Mouse (Mus musculus): ENCODE results near the gene Bckdha. TPM values are rescaled to one million over a fixed set of nuclear protein-coding genes. Genes with fewer than 3 reads are reported as not detected.

The Bckdha gene
- total and polyA plus RNA-seq, 2 experiments from 2014 or later = 56.1 to 96.0 TPM

DNA sequence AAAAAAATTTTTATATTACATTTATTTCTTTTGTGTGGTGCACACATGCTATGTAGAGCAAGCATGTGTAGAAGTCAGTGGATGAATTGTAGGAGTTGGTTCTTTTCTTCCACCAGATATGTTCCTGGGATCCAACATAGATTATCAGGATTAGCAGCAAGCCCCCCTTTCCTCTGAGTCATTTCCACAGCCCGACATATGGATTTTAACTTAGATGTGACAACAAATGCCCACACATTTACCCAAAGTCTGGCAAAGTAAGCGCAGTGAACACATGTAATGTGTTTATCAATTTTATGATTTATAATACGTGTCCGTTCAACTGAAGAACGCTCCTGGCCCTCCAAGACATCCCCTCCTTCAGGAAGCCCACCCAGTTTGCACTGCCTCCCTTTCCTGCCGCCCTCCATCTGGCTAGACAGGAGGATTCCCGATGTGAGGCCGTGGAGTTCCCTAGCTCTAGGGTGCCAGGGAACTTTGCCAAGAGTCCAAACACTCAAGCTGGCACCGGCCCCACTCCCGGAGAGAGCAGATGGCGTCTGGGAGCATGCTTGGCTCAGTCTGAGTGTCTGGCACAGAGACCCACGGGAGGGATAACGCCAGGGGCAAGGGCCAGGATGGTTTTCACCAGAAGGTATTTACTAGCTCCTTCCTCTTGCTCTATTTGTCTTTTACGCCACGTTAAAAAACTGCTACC, 17.5 kb upstream of the Bckdha start:
- H3K27me3 ChIP-seq (ENCODE audit: insufficient read depth, low read length) = no peaks in the 10 kb centered on the region
- no peak overlapping the region for H3K9ac ChIP-seq (replicated peaks; ENCODE audit: low read length)
- H3K4me2 ChIP-seq (ENCODE audit: low read depth, low read length) = peak overlapping the region; percentile 10; the same call in 1 of the 2 replicates
- TF ChIP-seq CTCF (IDR thresholded peaks at IDR 0.05; ENCODE audit: low read depth) = no peak
- WGBS = 27% methylated on average over 15 of the region's 15 CpGs
- peak; percentile 94 for DNase-seq (ENCODE audit: low spot score)
- H3K4me3 ChIP-seq (ENCODE audit: low read length) = no peak overlapping the region
- H3K36me3 ChIP-seq (ENCODE audit: insufficient read depth, low read length) = no peaks in the 10 kb centered on the region
- H3K27ac ChIP-seq = peak overlapping the region; percentile 54; the same call in 1 of the 2 replicates
- H3K4me1 ChIP-seq (ENCODE audit: insufficient read depth, low read length) = no peaks in the 10 kb centered on the region
- no peaks in the 10 kb centered on the region for H3K9me3 ChIP-seq (ENCODE audit: low read length)
- ATAC-seq = peak; percentile 8; the same call in 1 of the 2 replicates

DNA sequence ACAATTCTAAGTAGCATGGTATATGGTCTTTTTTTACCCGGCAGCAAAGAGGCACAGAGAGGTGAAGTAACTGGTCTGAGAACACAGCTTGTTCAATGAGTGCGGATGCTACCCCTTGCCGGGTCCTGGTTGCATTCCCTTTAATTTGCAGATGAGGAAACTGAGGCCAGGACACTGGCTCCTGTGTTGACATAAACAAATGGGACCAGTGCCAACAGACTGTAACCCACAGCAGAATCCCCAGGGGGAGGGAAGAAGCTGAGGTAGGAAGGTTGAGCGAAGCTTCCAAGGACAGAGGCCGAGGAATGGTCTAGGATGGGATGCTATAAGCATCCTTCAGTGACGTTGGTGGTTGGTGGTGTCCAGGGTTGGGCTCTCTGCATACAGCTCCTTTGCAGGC, 16.6 kb upstream of the Bckdha start:
- no peaks in the 10 kb centered on the region for H3K4me1 ChIP-seq (ENCODE audit: insufficient read depth, low read length)
- 0 out of 2 replicates have a peak overlapping the region, but pooled peaks have one; percentile 72 for H3K9ac ChIP-seq (replicated peaks; ENCODE audit: low read length)
- no peak for TF ChIP-seq CTCF (IDR thresholded peaks at IDR 0.05; ENCODE audit: low read depth)
- no peak for DNase-seq (ENCODE audit: low spot score)
- H3K4me3 ChIP-seq (ENCODE audit: low read length) = peak overlapping the region; percentile 51
- H3K9me3 ChIP-seq (ENCODE audit: low read length) = no peaks in the 10 kb centered on the region
- H3K27me3 ChIP-seq (ENCODE audit: insufficient read depth, low read length) = no peaks in the 10 kb centered on the region
- H3K4me2 ChIP-seq (ENCODE audit: low read depth, low read length) = peak overlapping the region; percentile 68
- H3K36me3 ChIP-seq (ENCODE audit: insufficient read depth, low read length) = no peaks in the 10 kb centered on the region
- ATAC-seq = 0 out of 2 replicates have a peak, but pooled peaks have one; percentile 8
- no peak overlapping the region for H3K27ac ChIP-seq
- WGBS = 34% methylated on average over 6 of the region's 6 CpGs

DNA sequence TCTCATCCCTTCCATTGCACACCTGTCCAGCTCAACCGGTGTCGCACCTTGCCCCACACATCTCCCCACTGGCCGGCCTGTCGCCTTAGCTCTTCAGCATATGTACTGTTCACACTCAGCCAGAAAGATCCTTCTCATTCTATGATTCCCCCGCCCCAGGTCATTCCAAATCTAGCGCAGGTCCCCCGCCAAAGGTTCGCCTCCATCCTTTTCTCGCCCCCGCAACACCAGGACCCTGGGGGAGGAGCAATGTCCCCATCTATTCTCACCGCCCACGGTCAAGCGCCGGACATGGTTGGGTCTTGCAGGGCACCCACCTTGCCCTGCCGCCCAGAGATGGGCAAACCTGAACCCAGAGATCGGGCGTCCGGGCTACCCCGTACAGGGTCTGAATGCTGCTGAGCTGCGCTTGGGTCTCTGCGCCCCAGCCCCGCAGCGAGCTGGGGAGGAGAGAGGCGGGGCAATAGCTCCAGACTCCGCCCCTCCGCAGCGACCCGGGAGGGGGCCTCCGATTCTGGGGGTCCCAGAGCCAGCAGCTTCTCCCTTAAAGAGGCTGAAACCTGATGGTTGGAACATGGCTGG, 16.0 kb upstream of the Bckdha start, which contains the start of gene Tmem91:
Tmem91 (minus strand) TSS at position 448 of the 582 bp plus-strand sequence.
- peak; percentile 61 for ATAC-seq

DNA sequence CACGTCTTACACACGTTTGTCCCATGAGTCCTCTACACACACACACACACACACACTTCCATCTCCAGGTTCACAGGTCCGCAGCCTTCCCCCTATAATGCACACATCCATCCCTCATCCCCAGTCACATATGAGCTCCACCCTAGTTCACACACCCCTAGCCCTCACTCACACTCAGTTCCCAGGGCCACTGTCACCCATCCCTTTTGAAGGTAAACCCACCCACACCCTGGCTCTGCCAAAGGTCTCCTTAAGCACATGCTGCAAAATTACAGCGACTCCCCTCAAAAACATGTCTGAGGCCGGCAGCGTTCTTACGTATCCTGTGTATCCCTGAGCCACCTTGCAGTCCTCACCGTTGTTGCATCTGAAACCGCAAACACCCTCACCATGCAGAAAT, 15.5 kb upstream of the Bckdha start:
- peak overlapping the region; percentile 65 for H3K27ac ChIP-seq
- H3K9me3 ChIP-seq (ENCODE audit: low read length) = no peaks in the 10 kb centered on the region
- WGBS = 15% methylated on average over 9 of the region's 9 CpGs
- peak overlapping the region; percentile 72 for H3K9ac ChIP-seq (replicated peaks; ENCODE audit: low read length)
- H3K27me3 ChIP-seq (ENCODE audit: insufficient read depth, low read length) = no peaks in the 10 kb centered on the region
- H3K4me2 ChIP-seq (ENCODE audit: low read depth, low read length) = peak overlapping the region; percentile 68
- H3K4me3 ChIP-seq (ENCODE audit: low read length) = peak overlapping the region; percentile 51
- H3K4me1 ChIP-seq (ENCODE audit: insufficient read depth, low read length) = no peaks in the 10 kb centered on the region
- no peak for ATAC-seq
- TF ChIP-seq CTCF (IDR thresholded peaks at IDR 0.05; ENCODE audit: low read depth) = no peak
- no peaks in the 10 kb centered on the region for H3K36me3 ChIP-seq (ENCODE audit: insufficient read depth, low read length)
- DNase-seq (ENCODE audit: low spot score) = peak; percentile 10

More for the DNA sequence above, 16.0 kb upstream of the Bckdha start, which contains the start of gene Tmem91:
- Histone ChIP-seq H3K27me3 (ENCODE audit: insufficient read depth, low read length) (no peaks in the 10 kb centered on the region), H3K4me1 (ENCODE audit: insufficient read depth, low read length) (no peaks in the 10 kb centered on the region), H3K4me2 (ENCODE audit: low read depth, low read length) (peak within 1 kb of the TSS; percentile 68), H3K27ac (peak within 1 kb of the TSS; percentile 65), H3K9ac (replicated peaks; ENCODE audit: low read length) (peak within 1 kb of the TSS; percentile 72), H3K4me3 (ENCODE audit: low read length) (peak within 1 kb of the TSS; percentile 51), H3K9me3 (ENCODE audit: low read length) (no peaks in the 10 kb centered on the region), H3K36me3 (ENCODE audit: insufficient read depth, low read length) (no peaks in the 10 kb centered on the region)
- DNase-seq (ENCODE audit: low spot score) = peak; percentile 43
- TF ChIP-seq CTCF (IDR thresholded peaks at IDR 0.05; ENCODE audit: low read depth) = no peak
- 2% methylated on average over 29 of the region's 29 CpGs for WGBS

DNA sequence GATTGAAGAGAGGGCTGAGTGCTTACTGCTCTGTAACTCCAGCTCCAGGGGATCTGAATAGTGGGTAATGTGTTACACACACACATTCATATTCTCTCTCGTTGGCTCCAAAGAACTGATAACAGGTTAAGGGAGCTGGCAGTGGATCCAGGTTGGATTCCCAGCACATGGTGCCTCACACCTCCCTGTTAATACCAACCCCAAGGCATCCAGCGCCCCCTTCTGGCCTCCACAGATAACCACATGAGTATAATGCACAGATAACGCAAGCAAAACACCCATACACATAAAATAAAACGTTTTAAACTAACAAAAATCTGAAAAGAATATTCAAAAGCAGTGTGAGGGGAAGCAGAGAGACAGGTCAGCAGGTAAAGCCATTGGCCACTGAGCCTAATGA, 13.7 kb upstream of the Bckdha start:
- Histone ChIP-seq H3K4me1 (ENCODE audit: insufficient read depth, low read length) (no peaks in the 10 kb centered on the region), H3K27me3 (ENCODE audit: insufficient read depth, low read length) (no peaks in the 10 kb centered on the region), H3K4me3 (ENCODE audit: low read length) (no peak overlapping the region), H3K4me2 (ENCODE audit: low read depth, low read length) (no peak overlapping the region), H3K27ac (no peak overlapping the region), H3K36me3 (ENCODE audit: insufficient read depth, low read length) (peaks cover 9% of the 10 kb centered on the region; the same call in 1 of the 2 replicates), H3K9ac (replicated peaks; ENCODE audit: low read length) (no peak overlapping the region), H3K9me3 (ENCODE audit: low read length) (no peaks in the 10 kb centered on the region)
- DNase-seq (ENCODE audit: low spot score) = no peak
- WGBS = 57% methylated on average over 4 of the region's 4 CpGs
- peak; percentile 31; the same call in 1 of the 2 replicates for TF ChIP-seq CTCF (IDR thresholded peaks at IDR 0.05; ENCODE audit: low read depth)
- ATAC-seq = no peak

DNA sequence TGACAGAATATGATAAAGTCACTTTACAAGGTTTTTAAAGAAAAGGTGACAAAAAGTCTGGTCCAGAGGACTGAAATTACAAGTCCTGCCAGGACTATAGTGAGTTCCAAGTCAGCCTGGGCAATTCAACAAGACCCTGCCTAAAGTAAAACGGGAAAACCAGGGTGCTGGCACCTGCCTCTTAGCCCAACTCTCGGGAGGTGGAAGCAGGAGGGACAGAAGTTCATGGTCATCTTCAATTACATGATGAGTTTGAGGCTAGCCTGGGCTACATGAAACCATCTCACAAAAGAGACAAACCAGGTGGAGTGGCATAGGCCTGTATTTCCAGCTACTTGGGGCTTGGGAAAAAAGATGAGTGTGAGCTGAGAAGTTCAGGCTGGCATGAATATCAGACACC, 12.9 kb upstream of the Bckdha start:
- TF ChIP-seq CTCF (IDR thresholded peaks at IDR 0.05; ENCODE audit: low read depth) = no peak
- ATAC-seq (no peak), DNase-seq (ENCODE audit: low spot score) (no peak)
- H3K4me1 ChIP-seq (ENCODE audit: insufficient read depth, low read length) = no peaks in the 10 kb centered on the region
- H3K4me2 ChIP-seq (ENCODE audit: low read depth, low read length) = no peak overlapping the region
- no peak overlapping the region for H3K27ac ChIP-seq
- H3K36me3 ChIP-seq (ENCODE audit: insufficient read depth, low read length) = peaks cover 9% of the 10 kb centered on the region; the same call in 1 of the 2 replicates
- no peaks in the 10 kb centered on the region for H3K9me3 ChIP-seq (ENCODE audit: low read length)
- H3K4me3 ChIP-seq (ENCODE audit: low read length) = no peak overlapping the region
- H3K27me3 ChIP-seq (ENCODE audit: insufficient read depth, low read length) = no peaks in the 10 kb centered on the region
- no peak overlapping the region for H3K9ac ChIP-seq (replicated peaks; ENCODE audit: low read length)
- WGBS = 74% methylated on average over 2 of the region's 2 CpGs
